Mouse (Mus musculus) inflammation-experienced regulatory T-cells, adult 6 months (primary cell): ENCODE measurements at regions not wholly inside any gene's neighbourhood (a gene's known extent, or its start where the extent isn't known, plus 50 kb on each side); places are given as distances from the start of the nearest gene placed in this dataset.

Experiments used
- ATAC-seq: one replicate; pipeline ENCODE4 v1.8.0; 2017

DNA sequence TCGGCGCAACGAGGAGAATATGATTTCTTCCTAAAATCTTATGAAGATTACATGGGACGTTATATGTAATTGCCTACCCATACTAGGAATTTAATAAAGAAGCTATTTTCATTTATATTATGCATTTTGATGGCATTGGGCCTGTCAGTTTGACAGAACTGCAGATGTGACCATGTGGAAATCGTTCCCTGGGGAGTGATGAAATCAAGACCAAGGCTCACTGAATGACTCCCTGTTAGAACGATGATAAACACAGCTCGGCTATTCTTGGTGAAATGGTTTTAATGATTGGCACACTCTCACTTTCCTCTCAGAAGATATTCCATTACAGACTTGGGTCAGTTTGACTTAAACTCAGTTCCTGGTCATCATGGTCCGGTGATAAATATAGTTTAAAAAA, 246.4 kb downstream of the Btg1 start:
- ATAC-seq: no peak

- no peak for ATAC-seq
Measured at GRCm38 (mm10) chr10:96866468-96866867, 249.7 kb downstream of the Btg1 start.

- no peak for ATAC-seq
Measured at GRCm38 (mm10) chr10:96871559-96872160, 254.9 kb downstream of the Btg1 start.

DNA sequence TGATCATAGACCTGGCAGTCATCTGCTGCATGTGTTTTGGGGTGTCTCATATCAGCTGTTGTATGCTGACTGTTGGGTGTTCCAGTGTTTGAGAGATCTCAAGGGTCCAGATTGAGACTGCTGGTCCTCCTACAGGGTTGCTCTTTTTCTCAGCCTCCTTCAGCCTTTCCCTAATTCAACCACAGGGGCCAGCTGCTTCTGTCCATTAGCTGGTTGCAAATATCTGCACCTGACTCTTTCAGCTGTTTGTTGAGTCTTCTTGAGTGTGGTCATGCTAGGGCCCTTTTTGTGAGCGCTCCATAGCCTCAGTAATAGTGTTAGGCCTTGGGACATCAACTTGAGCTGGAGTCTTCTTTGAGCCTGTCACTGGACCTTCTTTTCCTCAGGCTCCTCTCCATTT, 257.8 kb downstream of the Btg1 start:
- no peak for ATAC-seq

GRCm38 (mm10) chr10:96875676-96876075, 258.9 kb downstream of the Btg1 start:
- no peak for ATAC-seq

- no peak for ATAC-seq
Measured at GRCm38 (mm10) chr10:96879425-96879824, 262.6 kb downstream of the Btg1 start.

- no peak for ATAC-seq
Measured at GRCm38 (mm10) chr10:96880771-96881170, 264.0 kb downstream of the Btg1 start.

DNA sequence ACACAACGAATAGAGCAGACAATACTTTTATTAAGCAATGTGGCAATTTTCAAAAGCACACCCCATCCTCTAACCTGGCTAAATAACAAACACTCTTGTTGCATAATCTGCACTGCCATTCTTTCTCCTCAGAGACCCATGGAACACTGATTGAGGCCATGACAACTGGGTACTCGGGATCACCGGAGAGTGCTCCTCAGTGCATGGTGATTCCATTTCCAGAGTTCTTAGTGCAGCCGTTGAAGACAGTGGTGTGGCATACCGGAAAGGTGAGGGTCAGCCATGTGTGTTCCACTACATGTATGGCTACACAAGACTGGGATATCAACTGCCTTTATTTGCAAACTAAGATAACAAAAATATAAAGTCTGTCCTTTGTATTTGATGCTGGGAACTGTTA, 264.4 kb downstream of the Btg1 start:
- ATAC-seq: no peak

DNA sequence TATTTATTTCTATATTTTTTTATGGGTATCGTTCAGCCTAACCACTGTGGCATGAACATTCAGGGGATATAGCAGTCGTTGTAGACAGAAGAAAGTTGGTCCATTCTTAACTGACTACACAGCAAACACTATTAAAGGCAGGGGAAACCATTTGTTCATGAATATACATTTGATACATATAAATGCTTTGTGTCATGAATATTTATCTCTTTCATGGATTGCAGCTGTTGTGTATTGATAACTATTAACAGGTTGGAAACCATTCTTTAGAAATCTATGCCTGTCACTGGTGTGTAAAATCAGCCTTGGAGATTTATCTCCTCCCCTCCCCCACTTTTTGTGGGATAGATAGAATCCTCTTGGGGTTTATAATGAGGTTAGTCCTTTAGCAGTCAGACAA, 264.9 kb downstream of the Btg1 start:
- ATAC-seq: no peak

GRCm38 (mm10) chr10:96901150-96901549, 284.3 kb downstream of the Btg1 start:
- ATAC-seq: no peak

- ATAC-seq: no peak
Measured at GRCm38 (mm10) chr10:96905098-96905809, 288.4 kb downstream of the Btg1 start.

- ATAC-seq: no peak
Measured at GRCm38 (mm10) chr10:96909661-96910315, 293.0 kb downstream of the Btg1 start.

- ATAC-seq: no peak
Measured at GRCm38 (mm10) chr10:96921181-96921580, 304.4 kb downstream of the Btg1 start.

DNA sequence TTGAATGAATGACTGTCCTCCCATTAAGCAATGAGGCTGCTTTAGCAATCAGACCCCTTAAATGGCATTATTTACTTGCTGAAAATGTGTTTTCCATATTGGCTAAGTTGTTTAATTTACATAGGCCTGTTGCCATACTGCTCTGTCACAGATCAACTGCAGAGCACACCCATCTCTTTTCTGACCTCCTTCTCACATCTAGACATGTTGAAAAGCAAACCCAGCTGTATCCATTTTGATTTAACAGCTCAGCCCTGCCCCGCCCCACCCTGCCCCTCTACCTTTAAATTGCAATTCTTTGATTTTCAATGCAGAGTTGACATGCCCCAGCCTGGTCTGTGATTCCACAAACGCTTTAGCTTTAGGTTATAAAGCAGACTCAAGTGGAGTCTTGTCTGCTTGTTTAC, 307.5 kb downstream of the Btg1 start:
- no peak for ATAC-seq

GRCm38 (mm10) chr10:96924722-96925121, 307.9 kb downstream of the Btg1 start:
- no peak for ATAC-seq

DNA sequence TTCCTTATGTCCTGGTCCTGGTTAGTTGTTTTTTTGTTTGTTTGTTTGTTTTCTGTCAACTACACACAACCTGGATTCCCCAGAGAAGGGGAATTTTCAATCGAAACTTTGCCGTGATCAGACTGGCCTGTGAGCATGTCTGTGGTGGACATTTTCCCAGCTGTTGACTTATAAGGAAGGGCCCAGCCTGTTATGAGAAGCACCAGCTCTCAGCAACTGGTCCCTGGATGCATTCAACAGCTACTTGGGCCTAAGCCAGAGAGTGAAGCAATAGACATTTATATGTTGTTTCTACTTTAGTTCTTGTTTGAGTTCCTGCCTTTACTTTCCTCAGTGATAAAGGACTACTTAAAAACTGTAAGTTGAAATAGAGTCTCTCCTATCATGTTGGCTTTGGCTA, 309.0 kb downstream of the Btg1 start:
- ATAC-seq: no peak

DNA sequence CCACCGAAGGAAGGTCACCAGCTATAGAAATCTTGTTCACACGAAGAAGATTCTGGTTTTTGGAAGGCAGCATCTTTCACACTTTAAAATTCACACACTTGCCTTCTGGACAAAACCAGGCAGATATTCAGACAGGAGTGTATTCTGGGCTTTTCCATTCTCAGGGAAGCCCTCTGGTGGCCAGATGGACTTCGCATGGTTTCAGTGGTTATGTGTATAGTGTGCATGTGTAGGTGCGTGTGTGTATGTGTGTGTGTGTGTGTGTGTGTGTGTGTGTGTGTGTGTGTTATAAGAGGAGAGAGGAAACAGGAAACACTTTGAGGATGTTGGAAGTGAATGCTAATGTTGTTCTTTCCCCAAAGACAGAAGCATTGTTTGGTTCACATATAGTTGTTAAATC, 317.9 kb downstream of the Btg1 start:
- ATAC-seq: peak; percentile 70

DNA sequence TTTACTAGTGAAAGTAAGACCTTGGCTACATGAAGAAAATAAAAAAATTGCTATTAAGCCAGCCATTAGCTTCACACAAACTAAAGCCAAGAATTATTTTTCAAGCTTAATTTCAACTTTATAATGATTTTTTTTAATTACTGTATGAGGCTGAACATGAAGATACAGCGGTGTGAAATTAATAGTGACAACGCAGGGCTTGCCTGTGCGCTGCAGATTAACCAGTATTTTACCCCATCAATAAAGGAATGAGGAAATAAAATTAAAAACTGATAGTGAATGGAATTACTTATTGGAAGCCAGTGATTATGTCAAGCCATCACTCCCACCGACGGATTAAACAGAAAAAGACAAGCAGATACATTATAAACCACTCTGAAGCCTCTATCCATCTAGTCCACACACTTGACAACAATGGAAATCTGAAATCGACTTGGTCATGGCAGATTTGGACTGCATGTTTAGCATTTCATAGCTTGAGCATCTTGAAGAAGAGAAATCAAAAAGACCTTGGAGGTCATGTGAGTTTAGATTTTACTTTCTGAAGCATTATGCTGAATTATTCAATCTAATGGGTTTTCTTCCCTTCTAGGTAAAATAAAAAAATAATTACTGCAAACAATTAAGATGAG, 324.2 kb downstream of the Btg1 start:
- no peak for ATAC-seq

GRCm38 (mm10) chr10:96944229-96944628, 327.4 kb downstream of the Btg1 start:
- no peak for ATAC-seq

DNA sequence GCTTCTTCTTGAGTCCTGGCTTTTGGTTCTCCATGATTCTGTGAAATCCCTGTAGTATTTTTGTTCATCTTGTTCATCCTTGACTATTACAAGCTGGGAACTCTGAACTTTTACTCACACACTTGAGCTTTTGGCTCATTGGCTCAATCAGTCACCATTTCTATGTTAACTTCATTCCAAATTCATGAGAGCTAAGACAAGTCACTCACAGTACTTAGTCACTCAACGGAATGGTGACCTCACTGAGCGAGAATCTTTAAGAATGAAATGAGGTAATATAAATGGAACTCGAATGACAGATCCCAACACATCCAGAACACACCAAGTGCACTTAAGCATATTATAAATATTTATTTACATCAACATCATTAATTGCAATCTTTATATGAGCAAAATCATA, 331.2 kb downstream of the Btg1 start:
- ATAC-seq: no peak

GRCm38 (mm10) chr10:96948871-96949270, 332.1 kb downstream of the Btg1 start:
- ATAC-seq: no peak

DNA sequence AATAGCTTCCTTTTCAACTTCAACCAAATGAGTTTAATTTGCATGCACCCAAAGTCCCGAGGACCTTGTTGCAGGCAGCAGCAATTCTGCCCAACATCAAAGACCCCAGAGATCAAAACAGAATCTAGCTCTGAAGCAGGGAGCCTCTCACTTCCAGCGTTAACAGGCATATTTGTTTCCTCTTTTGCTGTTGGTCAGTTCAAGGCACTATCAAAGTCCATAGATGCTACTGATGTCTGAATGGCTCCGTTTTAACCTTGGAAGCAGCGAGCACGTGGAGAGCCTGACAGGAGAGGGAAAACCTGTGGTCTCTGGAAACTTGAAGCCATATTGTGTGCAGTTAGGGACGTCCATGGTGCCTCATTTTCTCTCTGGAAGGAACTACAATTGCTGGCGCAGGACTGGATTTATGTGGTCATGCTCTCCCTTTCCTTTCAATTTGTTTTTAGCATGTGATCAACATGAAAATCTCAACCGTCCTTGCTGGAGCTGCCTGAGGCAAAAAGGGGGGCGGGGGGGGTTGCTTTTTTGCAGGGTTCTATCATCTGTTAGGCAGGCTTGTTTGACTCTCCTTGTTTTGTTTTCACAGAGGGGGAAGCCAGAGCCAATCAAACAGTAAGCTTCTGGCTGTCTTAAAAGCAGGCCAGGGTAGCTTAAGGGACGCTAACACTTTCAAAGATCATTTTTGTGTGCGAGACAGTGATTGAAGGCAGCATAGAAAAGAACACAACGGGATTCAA, 338.4 kb downstream of the Btg1 start:
- no peak for ATAC-seq
